Mouse (Mus musculus): Measurements from ENCODE around the gene Rbfox3.

Rbfox3 gene

GRCm38 (mm10) chr11:118729373-118729772 lies 182.0 kb downstream of the Rbfox3 start:
- DNase-seq (ENCODE audit: extremely low read depth, low read depth): no peak

- DNase-seq (ENCODE audit: extremely low read depth, low read depth): no peak
These were observed 182.6 kb downstream of the Rbfox3 start for GRCm38 (mm10) chr11:118728797-118729196.

DNA sequence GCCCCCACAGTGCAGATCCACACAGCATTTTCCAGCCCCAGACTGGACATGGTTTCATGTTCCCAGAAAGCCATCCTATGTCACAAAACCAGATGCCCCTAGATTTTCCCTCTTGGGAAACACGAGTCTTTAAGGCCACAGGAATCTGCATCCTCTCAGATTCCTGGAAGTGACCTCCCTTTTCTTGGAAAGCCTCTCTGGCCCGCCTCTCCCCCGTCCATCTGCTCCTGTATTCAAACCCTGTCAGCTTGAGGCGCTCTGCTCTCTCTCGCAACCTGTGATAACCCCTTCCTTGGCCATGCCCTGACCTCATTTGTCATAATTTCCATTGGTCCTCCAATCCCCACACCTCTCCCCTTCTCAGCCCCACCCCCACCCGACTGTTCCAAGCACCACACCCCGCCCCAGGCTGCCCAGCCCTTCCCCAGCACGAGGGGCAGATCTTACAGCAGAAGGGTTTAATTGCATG lies 183.3 kb downstream of the Rbfox3 start:
- DNase-seq (ENCODE audit: extremely low read depth, low read depth): no peak

GRCm38 (mm10) chr11:118726430-118726829 lies 185.0 kb downstream of the Rbfox3 start:
- no peak for DNase-seq (ENCODE audit: extremely low read depth, low read depth)

DNA sequence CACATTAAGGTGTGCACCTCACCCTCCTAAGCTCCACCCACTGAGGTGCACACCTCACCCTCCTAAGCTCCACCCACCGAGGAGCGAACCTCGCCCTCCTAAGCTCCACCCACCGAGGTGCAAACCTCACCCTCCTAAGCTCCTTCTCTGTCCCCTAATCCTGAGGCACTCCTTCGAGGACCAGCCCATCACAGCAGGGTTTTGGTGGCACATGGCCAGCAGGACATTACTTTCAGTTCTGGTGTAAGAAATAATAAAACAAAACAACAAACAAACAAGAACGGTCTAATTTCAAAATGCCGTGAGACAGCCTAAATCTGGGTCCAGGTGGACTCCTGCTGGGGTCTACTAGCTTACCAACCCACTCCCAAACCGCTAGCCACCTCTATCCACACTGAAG lies 187.0 kb downstream of the Rbfox3 start:
- no peak for DNase-seq (ENCODE audit: extremely low read depth, low read depth)

GRCm38 (mm10) chr11:118723166-118723565 lies 188.2 kb downstream of the Rbfox3 start:
- DNase-seq (ENCODE audit: extremely low read depth, low read depth): no peak

DNA sequence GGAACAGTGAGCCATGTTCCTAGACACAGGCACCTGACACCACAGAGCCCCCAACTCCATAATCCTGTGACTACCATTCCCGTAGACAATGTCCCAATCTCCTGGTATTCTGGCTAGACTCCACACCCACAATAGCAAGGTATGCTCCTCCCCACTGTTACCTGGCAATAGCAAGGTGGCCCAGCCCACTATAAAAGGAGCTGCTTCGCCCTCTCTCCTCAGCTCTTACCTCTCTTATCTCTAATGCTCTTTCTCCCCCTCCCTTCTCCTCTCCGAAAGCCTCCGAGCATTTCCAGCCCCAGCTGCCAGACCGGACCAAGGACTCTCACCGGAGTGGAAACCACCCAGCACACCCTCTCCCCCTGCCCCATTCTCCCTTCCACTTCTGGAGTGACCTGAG lies 189.5 kb downstream of the Rbfox3 start:
- DNase-seq (ENCODE audit: extremely low read depth, low read depth): no peak

DNA sequence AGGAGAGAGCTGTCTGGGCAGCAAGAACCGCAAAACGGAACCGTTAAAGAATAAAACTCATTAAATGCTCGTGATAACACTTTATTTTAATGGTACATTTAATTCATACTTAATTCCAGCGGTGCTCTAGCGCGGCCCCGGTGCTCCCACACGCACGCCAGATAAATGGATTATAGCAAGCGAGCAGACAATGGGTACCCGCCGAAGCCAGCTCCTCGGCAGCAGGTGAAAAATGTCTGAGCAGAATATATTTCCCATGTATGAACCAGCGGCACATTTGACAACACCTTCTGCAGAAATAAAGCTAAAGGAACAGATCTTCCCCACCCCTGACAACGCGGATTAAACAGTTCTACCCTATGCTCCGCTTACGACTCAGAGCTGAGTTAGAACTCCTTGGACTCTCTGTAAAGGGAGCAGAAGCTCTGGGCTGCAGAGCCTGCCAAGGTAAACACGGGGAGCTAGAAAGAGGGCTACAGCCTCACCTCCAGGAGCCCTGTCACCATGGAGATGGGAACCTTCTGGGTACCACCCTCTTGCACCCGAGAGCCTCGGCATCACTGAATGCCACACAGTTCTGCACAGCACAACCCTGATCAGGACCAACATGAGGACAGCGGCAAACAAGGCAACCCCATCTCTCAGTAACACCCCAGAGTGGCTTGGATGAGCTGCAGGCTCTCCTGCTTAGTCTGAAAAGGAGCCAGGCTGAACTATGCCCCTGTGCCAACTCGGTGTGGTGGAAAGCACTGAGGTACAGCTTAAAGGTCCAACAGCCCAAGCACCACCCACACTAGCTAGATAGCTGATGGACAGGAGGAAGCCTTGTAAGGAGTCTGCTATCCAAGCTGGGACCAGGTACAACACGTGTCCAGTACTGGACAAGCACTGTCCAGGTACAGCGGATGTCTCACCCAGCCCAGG lies 196.5 kb downstream of the Rbfox3 start:
- no peak for DNase-seq (ENCODE audit: extremely low read depth, low read depth)

DNA sequence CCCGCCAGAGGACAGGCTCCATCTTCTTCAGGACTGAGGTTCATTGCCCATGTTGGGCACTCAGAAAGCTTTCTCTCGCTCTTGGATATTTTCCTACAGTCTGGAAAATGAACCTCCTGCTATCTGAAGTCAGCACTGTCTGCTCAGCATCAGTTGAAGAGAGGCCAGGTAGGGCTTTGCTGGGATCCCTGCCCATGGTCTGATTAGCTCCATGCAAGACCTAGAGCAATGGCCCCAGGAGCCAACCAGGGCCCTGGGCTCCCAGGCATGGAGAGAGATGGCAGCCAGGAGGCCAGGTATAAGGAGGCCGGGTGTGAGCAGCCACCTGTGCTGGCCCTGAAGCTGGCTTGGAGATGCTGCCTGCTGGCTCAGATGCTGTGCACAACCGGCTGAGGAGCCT lies 198.6 kb downstream of the Rbfox3 start:
- no peak for DNase-seq (ENCODE audit: extremely low read depth, low read depth)

- DNase-seq (ENCODE audit: extremely low read depth, low read depth): no peak
These were observed 199.3 kb downstream of the Rbfox3 start for GRCm38 (mm10) chr11:118712058-118712457.

DNA sequence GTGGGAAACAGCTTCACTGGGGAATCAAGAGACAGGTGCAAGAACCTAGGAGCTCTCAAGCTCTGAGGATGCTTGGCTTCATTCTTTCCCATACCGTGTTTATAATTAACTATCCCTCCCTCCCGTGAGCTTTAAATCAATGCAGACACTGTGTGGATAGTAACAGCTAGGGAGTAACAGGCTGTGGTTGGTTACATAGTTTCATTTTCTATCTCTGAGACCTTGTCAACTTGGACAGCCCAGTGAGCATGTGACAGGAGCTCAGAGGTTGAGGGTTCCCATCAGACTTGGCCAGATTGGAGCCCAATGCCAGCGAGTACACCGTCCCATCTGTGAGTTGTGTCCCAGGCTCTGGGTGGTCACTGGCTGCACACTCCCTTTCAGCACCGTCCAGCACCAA lies 201.4 kb downstream of the Rbfox3 start:
- no peak for DNase-seq (ENCODE audit: extremely low read depth, low read depth)

GRCm38 (mm10) chr11:118696226-118696930 lies 215.0 kb downstream of the Rbfox3 start:
- DNase-seq (ENCODE audit: extremely low read depth, low read depth): no peak

GRCm38 (mm10) chr11:118693276-118693675 lies 218.1 kb downstream of the Rbfox3 start:
- no peak for DNase-seq (ENCODE audit: extremely low read depth, low read depth)

DNA sequence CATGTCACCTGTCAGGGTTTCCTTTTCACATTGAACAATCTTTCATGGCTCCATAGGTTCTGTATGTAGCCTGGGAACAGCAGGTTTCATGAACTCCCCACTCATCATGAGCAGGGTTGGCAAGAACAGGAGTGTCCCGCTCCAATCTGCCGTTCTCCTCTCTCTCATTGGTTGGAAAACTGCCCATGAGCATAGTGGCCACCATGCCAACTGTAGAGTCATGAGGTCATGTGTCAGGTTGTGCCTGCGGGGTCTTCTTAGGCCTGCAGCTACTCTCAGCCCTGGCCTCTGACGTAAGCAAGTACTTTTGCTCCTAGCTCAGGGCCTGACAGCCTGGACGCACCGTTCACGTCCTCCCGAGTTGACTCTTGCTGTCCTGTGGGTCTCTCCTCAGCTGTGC lies 221.1 kb downstream of the Rbfox3 start:
- DNase-seq (ENCODE audit: extremely low read depth, low read depth): no peak

- no peak for DNase-seq (ENCODE audit: extremely low read depth, low read depth)
These were observed 226.0 kb downstream of the Rbfox3 start for GRCm38 (mm10) chr11:118685397-118685796.

DNA sequence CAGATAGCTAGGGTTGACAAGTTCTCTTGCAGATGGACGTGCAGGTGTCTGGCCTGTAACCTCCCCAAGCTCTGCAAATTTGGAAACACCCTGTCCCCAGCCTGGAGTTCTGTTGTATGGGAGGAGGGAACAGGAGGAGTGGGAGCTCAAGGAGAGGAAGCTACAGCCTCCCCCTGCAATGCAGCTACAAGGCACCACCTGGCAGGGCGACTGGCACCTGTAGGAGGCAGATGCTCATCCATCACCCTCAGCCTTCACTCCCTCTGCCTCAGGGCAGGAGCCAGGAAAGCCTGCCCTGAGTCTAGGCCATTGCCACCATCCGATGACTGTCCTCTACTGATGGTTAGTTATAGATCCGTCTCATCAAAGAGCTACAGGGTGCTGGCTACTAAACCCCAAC lies 226.7 kb downstream of the Rbfox3 start:
- DNase-seq (ENCODE audit: extremely low read depth, low read depth): no peak

- no peak for DNase-seq (ENCODE audit: extremely low read depth, low read depth)
These were observed 230.7 kb downstream of the Rbfox3 start for GRCm38 (mm10) chr11:118680699-118681098.

DNA sequence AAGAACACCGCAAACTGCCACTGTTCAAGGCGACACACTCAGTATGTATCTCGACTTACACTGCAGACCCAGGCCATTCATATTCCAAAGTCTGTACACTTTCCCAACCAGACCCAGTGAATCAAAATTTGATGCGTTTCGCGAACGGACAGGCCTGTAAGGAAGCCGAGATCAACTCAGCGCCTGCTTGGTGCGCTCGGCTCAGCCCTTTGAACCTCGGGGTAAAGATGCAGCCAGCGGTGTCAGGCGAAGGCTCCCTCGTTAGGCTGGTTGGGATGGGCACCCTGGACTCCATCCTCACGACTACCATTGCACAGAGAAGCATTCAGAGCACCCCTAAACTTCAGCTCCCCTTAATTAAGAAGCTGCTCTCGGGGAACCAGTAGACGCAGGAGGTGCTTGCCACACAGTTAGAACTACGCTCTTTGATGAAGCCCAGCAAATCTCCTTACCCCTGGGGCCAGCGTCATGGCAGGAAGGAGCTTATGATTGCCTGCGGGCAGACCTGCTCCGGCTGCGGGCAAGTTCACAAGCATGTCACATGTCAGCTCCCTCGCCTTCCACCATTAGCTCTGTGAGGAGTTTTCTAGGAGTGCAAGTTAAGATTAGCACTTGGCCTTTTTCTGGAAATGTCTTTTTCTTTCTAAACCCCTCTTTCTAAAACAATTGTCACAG lies 231.5 kb downstream of the Rbfox3 start:
- no peak for DNase-seq (ENCODE audit: extremely low read depth, low read depth)

- no peak for DNase-seq (ENCODE audit: extremely low read depth, low read depth)
These were observed 232.8 kb downstream of the Rbfox3 start for GRCm38 (mm10) chr11:118678515-118679104.

- DNase-seq (ENCODE audit: extremely low read depth, low read depth): no peak
These were observed 234.1 kb downstream of the Rbfox3 start for GRCm38 (mm10) chr11:118677277-118677676.

DNA sequence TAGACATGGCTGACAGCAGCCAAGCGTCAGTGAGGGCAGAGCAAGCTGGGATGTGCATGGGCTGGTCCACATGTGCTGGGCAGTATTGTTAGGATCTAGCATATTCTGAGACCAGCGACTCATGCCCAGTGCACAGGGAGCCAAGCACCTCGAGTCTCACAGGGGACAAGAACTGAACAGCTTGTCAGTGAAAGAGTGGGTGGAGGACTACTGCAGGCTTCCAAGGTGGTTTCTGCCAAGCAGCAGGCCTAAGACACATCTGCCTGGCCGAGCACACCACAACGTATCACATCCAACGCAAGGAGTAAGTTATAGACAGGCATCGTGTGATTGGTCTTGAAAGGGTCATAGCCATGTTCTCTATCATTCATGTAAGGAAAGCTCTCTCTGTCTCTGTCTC lies 235.0 kb downstream of the Rbfox3 start:
- DNase-seq (ENCODE audit: extremely low read depth, low read depth): no peak

DNA sequence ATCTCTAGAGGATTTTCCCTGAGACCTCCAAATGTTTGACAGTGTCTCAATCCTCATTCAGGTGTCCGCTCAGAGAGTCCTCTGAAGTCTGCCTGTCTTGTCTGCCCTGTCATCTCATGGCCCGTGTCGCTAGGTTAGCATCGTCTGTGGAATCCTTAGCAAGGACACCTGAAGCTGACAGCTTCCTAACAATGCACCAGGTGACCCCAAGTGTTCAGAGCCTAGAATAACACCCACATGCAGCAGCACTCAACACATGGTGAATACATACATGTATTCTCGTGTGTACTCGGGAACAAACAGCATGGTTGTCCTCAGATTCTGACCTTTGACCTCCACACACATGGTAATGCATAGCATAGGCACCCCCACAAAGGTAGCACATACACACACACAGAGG lies 239.4 kb downstream of the Rbfox3 start:
- DNase-seq (ENCODE audit: extremely low read depth, low read depth): no peak
